Mouse (Mus musculus): ENCODE data around the gene AY358078. TPM values are rescaled to one million over a fixed set of nuclear protein-coding genes. Genes with fewer than 3 reads are reported as not detected.
"Not testable (repeated sequence)": the region's sequence is repeated elsewhere in the genome, so short reads cannot be mapped to it uniquely, and the experiment has no call there.

AY358078 gene
- polyA plus RNA-seq, 1 experiment, result not detected

DNA sequence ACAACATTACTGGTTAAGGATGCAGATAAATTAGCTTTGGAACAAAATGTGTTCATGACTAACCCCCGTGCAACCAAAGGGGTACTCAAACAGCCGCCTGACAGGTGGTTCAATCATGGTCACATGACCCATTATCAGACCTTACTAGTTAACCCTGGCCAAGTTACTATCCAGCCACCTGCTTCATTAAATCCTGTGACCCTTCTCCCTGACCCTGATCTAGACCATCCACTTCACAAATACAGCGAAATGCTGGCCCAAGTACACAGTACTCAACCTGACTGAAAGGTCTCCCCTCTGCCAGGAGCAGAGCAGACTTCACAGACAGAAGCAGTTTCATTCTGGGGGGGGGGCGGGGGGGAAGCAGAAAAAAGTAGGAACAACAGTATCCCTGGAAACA, 13.5 kb upstream of the AY358078 start:
- Histone ChIP-seq H3K4me2 (ENCODE audit: low read depth) (no peak overlapping the region), H3ac (ENCODE audit: control insufficient read depth, insufficient read length) (no peak overlapping the region), H3K79me2 (ENCODE audit: control insufficient read depth, insufficient read depth) (no peaks in the 10 kb centered on the region), H3K4me3 (no peak overlapping the region), H3K36me3 (ENCODE audit: control insufficient read depth, insufficient read depth) (no peaks in the 10 kb centered on the region), H3K27me3 (ENCODE audit: control insufficient read depth, insufficient read depth, insufficient read length) (no peaks in the 10 kb centered on the region)
- TF ChIP-seq TCF12 (IDR thresholded peaks at IDR 0.05; ENCODE audit: insufficient read depth, poor library complexity, severe bottlenecking), result no peak
- no peak for TF ChIP-seq CEBPB (IDR thresholded peaks at IDR 0.05; ENCODE audit: insufficient read depth, poor library complexity, severe bottlenecking)
- no peak for TF ChIP-seq MAX (IDR thresholded peaks at IDR 0.05; ENCODE audit: low read depth)

DNA sequence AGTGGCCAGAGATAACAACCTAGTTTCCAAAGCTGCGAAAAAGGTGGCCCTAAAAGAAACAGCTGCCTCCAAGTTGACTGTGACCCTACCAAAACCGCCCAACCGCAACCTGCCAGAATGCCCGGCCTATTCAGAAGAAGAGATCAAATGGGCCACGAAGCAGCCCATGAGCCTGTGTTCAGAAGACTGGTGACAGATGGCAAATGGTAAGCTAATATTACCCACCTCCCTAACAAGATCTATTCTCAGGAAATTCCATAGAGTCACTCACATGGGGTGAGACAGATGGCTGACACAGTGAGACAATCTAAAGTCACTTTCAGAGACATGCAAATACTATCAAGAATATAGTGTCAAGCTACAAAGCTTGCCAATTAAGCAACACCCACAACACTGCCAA, 12.8 kb upstream of the AY358078 start:
- no peak overlapping the region for H3K4me3 ChIP-seq

DNA sequence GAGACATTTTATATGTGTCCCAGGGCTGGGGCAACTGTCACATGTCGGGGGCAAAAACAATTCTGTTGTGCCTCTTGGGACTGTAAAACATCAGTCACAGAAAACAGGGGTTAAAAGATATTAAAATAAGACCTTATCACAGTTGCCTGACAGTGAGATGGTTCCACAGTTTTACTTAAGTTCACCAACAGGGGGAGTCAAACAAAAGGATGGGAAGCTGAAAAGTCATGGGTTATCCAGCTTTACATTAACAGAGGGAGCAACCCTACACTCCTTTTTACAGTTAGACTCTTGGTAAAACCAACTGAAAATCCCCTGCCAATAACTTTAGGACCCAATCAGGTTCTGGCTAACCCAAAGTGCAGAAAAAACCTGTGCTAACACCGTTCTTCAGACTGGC, 10.7 kb upstream of the AY358078 start:
- Histone ChIP-seq H3K4me2 (ENCODE audit: low read depth) (no peak overlapping the region), H3K4me3 (no peak overlapping the region), H3K36me3 (ENCODE audit: control insufficient read depth, insufficient read depth) (no peaks in the 10 kb centered on the region), H3K27me3 (ENCODE audit: control insufficient read depth, insufficient read depth, insufficient read length) (no peaks in the 10 kb centered on the region), H3ac (ENCODE audit: control insufficient read depth, insufficient read length) (no peak overlapping the region), H3K79me2 (ENCODE audit: control insufficient read depth, insufficient read depth) (no peaks in the 10 kb centered on the region)
- TF ChIP-seq POLR2AphosphoS2 (IDR thresholded peaks at IDR 0.05; ENCODE audit: insufficient read length, low read depth), result no peak
- no peak for TF ChIP-seq POLR2A (IDR thresholded peaks at IDR 0.05; ENCODE audit: insufficient read length, low read depth)
- no peak for TF ChIP-seq TCF12 (IDR thresholded peaks at IDR 0.05; ENCODE audit: insufficient read depth, poor library complexity, severe bottlenecking)
- no peak for TF ChIP-seq USF1 (IDR thresholded peaks at IDR 0.05; ENCODE audit: low read depth)
- TF ChIP-seq REST (IDR thresholded peaks at IDR 0.05; ENCODE audit: insufficient read depth, insufficient read length), result no peak
- no peak for TF ChIP-seq CEBPB (IDR thresholded peaks at IDR 0.05; ENCODE audit: insufficient read depth, poor library complexity, severe bottlenecking)
- TF ChIP-seq SRF (IDR thresholded peaks at IDR 0.05; ENCODE audit: control insufficient read depth, insufficient read length, low read depth), result no peak
- no peak for TF ChIP-seq MAX (IDR thresholded peaks at IDR 0.05; ENCODE audit: low read depth)
- no peak for TF ChIP-seq E2F4 (IDR thresholded peaks at IDR 0.05; ENCODE audit: insufficient read depth)
- TF ChIP-seq MYOG (IDR thresholded peaks at IDR 0.05; ENCODE audit: control insufficient read depth in 1 of 3, insufficient read depth in 1 of 3, insufficient read length in 2 of 3, low read depth in 2 of 3), result no peak
- TF ChIP-seq MYOD1 (IDR thresholded peaks at IDR 0.05; ENCODE audit: control insufficient read depth in 1 of 3, insufficient read length in 2 of 3, low read depth in 2 of 3), result no peak
- no peak for TF ChIP-seq TCF3 (IDR thresholded peaks at IDR 0.05; ENCODE audit: insufficient read length, low read depth)

More for the DNA sequence above, 12.8 kb upstream of the AY358078 start:
- Histone ChIP-seq H3K27me3 (ENCODE audit: control insufficient read depth, insufficient read depth, insufficient read length) (no peaks in the 10 kb centered on the region), H3ac (ENCODE audit: control insufficient read depth, insufficient read length) (no peak overlapping the region), H3K36me3 (ENCODE audit: control insufficient read depth, insufficient read depth) (no peaks in the 10 kb centered on the region), H3K79me2 (ENCODE audit: control insufficient read depth, insufficient read depth) (no peaks in the 10 kb centered on the region), H3K4me2 (ENCODE audit: low read depth) (no peak overlapping the region)
- TF ChIP-seq TCF12 (IDR thresholded peaks at IDR 0.05; ENCODE audit: insufficient read depth, poor library complexity, severe bottlenecking) (no peak), MYOD1 (IDR thresholded peaks at IDR 0.05; ENCODE audit: control insufficient read depth in 1 of 3, insufficient read length in 2 of 3, low read depth in 2 of 3) (no peak), USF1 (IDR thresholded peaks at IDR 0.05; ENCODE audit: low read depth) (no peak), TCF3 (IDR thresholded peaks at IDR 0.05; ENCODE audit: insufficient read length, low read depth) (no peak), SRF (IDR thresholded peaks at IDR 0.05; ENCODE audit: control insufficient read depth, insufficient read length, low read depth) (no peak), POLR2AphosphoS2 (IDR thresholded peaks at IDR 0.05; ENCODE audit: insufficient read length, low read depth) (no peak), E2F4 (IDR thresholded peaks at IDR 0.05; ENCODE audit: insufficient read depth) (no peak), MAX (IDR thresholded peaks at IDR 0.05; ENCODE audit: low read depth) (no peak), CEBPB (IDR thresholded peaks at IDR 0.05; ENCODE audit: insufficient read depth, poor library complexity, severe bottlenecking) (no peak), REST (IDR thresholded peaks at IDR 0.05; ENCODE audit: insufficient read depth, insufficient read length) (no peak), POLR2A (IDR thresholded peaks at IDR 0.05; ENCODE audit: insufficient read length, low read depth) (no peak), MYOG (IDR thresholded peaks at IDR 0.05; ENCODE audit: control insufficient read depth in 1 of 3, insufficient read depth in 1 of 3, insufficient read length in 2 of 3, low read depth in 2 of 3) (no peak)

DNA sequence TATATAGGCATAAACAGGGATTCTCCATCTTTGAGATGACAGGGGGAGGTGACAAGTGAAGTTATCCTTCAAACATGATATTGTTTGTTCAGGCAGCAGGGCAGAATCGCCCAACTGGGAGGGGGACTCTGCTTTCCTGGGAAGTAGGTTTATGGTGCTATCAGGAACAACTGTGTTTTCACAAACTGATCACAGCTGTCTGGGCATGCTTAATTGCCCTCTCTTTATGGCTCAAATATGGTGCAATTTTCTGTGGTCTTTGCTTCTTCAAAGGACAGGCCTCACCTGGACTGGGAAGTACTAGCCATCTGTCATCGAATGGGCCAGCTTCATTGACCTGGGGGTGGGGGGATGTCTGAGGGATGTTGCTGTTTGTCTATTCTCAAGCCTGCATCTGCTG, 5.7 kb upstream of the AY358078 start:
- no peak overlapping the region for H3ac ChIP-seq (ENCODE audit: control insufficient read depth, insufficient read length)
- no peaks in the 10 kb centered on the region for H3K79me2 ChIP-seq (ENCODE audit: control insufficient read depth, insufficient read depth)
- TF ChIP-seq POLR2A (IDR thresholded peaks at IDR 0.05; ENCODE audit: insufficient read length, low read depth) (no peak), USF1 (IDR thresholded peaks at IDR 0.05; ENCODE audit: low read depth) (no peak), TCF12 (IDR thresholded peaks at IDR 0.05; ENCODE audit: insufficient read depth, poor library complexity, severe bottlenecking) (no peak), POLR2AphosphoS2 (IDR thresholded peaks at IDR 0.05; ENCODE audit: insufficient read length, low read depth) (no peak)
- no peak overlapping the region for H3K4me2 ChIP-seq (ENCODE audit: low read depth)
- no peak overlapping the region for H3K4me3 ChIP-seq
- no peaks in the 10 kb centered on the region for H3K27me3 ChIP-seq (ENCODE audit: control insufficient read depth, insufficient read depth, insufficient read length)
- H3K36me3 ChIP-seq (ENCODE audit: control insufficient read depth, insufficient read depth), result no peaks in the 10 kb centered on the region

DNA sequence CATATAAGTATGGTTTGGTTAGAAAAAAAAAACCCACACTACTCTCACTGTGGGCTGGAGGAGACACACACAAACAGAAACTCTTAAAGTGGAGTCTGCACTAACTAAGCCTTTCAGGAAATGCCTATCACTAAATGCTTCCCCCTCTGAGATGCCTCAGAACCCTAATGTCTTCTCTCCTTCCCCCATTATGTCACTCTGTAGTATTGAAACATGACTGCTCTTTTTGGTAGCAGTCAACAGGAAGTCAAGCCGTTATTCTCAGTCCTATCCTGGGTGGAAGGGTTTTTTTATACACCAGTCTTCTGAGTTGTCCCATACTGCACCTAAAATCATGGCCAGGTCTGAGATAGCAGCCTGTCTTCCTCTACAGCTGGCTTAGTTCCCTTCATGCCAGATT, 26.8 kb downstream of the AY358078 start:
- H3K4me3 ChIP-seq, result no peak overlapping the region
- H3K27me3 ChIP-seq (ENCODE audit: control insufficient read depth, insufficient read depth, insufficient read length), result no peaks in the 10 kb centered on the region
- TF ChIP-seq REST (IDR thresholded peaks at IDR 0.05; ENCODE audit: insufficient read depth, insufficient read length) (no peak), POLR2A (IDR thresholded peaks at IDR 0.05; ENCODE audit: insufficient read length, low read depth) (no peak), MYOD1 (IDR thresholded peaks at IDR 0.05; ENCODE audit: control insufficient read depth in 1 of 3, insufficient read length in 2 of 3, low read depth in 2 of 3) (no peak), TCF3 (IDR thresholded peaks at IDR 0.05; ENCODE audit: insufficient read length, low read depth) (no peak), CEBPB (IDR thresholded peaks at IDR 0.05; ENCODE audit: insufficient read depth, poor library complexity, severe bottlenecking) (no peak), USF1 (IDR thresholded peaks at IDR 0.05; ENCODE audit: low read depth) (no peak), MAX (IDR thresholded peaks at IDR 0.05; ENCODE audit: low read depth) (no peak)
- no peak overlapping the region for H3K4me2 ChIP-seq (ENCODE audit: low read depth)
- H3ac ChIP-seq (ENCODE audit: control insufficient read depth, insufficient read length), result no peak overlapping the region
- H3K79me2 ChIP-seq (ENCODE audit: control insufficient read depth, insufficient read depth), result no peaks in the 10 kb centered on the region
- no peaks in the 10 kb centered on the region for H3K36me3 ChIP-seq (ENCODE audit: control insufficient read depth, insufficient read depth)

DNA sequence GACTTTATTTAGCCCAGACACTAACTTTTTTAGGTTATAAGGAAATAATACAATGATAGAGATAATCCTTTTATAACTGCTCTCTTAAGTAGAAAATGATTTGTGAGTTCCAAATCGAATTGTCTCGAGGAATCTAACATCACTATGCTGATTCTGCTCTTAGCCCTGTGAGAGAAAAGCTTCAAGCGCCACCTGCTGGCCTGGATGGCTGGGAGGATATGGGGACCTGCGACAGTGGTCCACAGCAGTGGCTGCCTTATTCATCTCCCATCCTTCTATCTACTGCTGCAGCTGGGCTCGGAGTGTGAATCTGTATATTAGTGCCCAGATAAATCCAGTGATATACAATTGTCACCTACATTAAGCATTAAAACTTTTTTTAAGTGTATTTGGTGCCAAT, 28.0 kb downstream of the AY358078 start:
- not testable (repeated sequence) for H3K27me3 ChIP-seq (ENCODE audit: control insufficient read depth, insufficient read depth, insufficient read length); H3ac ChIP-seq (ENCODE audit: control insufficient read depth, insufficient read length); H3K4me3 ChIP-seq; H3K79me2 ChIP-seq (ENCODE audit: control insufficient read depth, insufficient read depth); H3K36me3 ChIP-seq (ENCODE audit: control insufficient read depth, insufficient read depth); H3K4me2 ChIP-seq (ENCODE audit: low read depth)
